Comparison of ENCODE assay signal across 8 mouse cellular contexts in genomic region chr19:37433895-37434262, GRCm38 (mm10). TPM values are rescaled to one million over a fixed set of nuclear protein-coding genes. Genes with fewer than 3 reads are reported as not detected.
DNase-seq lines count a peak whose midpoint lies in the region; ATAC-seq and TF ChIP-seq lines count a peak whose summit lies in the region.

No protein-coding gene starts in this region.

- no peaks in the 10 kb centered on the region for H3K36me3 ChIP-seq in hindbrain, embryonic 13.5 days
- H3K36me3 ChIP-seq in liver, embryonic 11.5 days (ENCODE audit: control insufficient read depth, insufficient read depth, low read length) = no peaks in the 10 kb centered on the region
- no peaks in the 10 kb centered on the region for H3K36me3 ChIP-seq in neural tube, embryonic 12.5 days

- no peaks in the 10 kb centered on the region for H3K9me3 ChIP-seq in hindbrain, embryonic 13.5 days
- H3K9me3 ChIP-seq in liver, embryonic 11.5 days (ENCODE audit: control insufficient read depth, low read length) = no peaks in the 10 kb centered on the region
- H3K9me3 ChIP-seq in neural tube, embryonic 12.5 days = no peaks in the 10 kb centered on the region

- 8% methylated on average over 14 of the region's 14 CpGs for WGBS in lung, adult 2 months
- 2% methylated on average over 14 of the region's 14 CpGs for WGBS in hindbrain, embryonic 13.5 days
- under 1% methylated on average over 14 of the region's 14 CpGs for WGBS in liver, embryonic 11.5 days
- 2% methylated on average over 14 of the region's 14 CpGs for WGBS in neural tube, embryonic 12.5 days

- DNase-seq in lung, adult 2 months = no peak
- DNase-seq in lung, postnatal 10 days = no peak
- DNase-seq in embryo, embryonic 10 days (ENCODE audit: low spot score) = peak; percentile 58
- no peak for DNase-seq in liver, embryonic 11.5 days (ENCODE audit: low spot score)
- no peak for DNase-seq in right cerebral cortex, postnatal 10 days (ENCODE audit: low spot score in 2 of 2)

- ATAC-seq in hindbrain, embryonic 13.5 days (ENCODE audit: low FRiP score) = 0 out of 2 replicates have a peak, but pooled peaks have one; percentile 6
- ATAC-seq in liver, embryonic 11.5 days (replicated peaks; ENCODE audit: low FRiP score) = peak; percentile 3; the same call in 1 of the 2 replicates
- peak; percentile 45; the same call in 1 of the 2 replicates for ATAC-seq in neural tube, embryonic 12.5 days (ENCODE audit: low FRiP score, low read depth)
- no peak for ATAC-seq in activated CD4-positive, CD25-positive, alpha-beta regulatory T cell, adult 4 months

- H3K9ac ChIP-seq in hindbrain, embryonic 13.5 days = 0 out of 2 replicates have a peak overlapping the region, but pooled peaks have one; percentile 53
- H3K9ac ChIP-seq in liver, embryonic 11.5 days (ENCODE audit: low read depth, low read length) = no peak overlapping the region
- no peak overlapping the region for H3K9ac ChIP-seq in neural tube, embryonic 12.5 days

- peak overlapping the region; percentile 58 for H3K4me2 ChIP-seq in hindbrain, embryonic 13.5 days
- peak overlapping the region; percentile 90 for H3K4me2 ChIP-seq in liver, embryonic 11.5 days
- peak overlapping the region; percentile 64 for H3K4me2 ChIP-seq in neural tube, embryonic 12.5 days (replicated peaks)

- no peak for TF ChIP-seq POLR2A in lung, adult 2 months (IDR thresholded peaks at IDR 0.05; ENCODE audit: borderline replicate concordance, extremely low read depth, low read depth, low read length)

- H3K27me3 ChIP-seq in hindbrain, embryonic 13.5 days = peaks cover 88% of the 10 kb centered on the region
- H3K27me3 ChIP-seq in liver, embryonic 11.5 days (replicated peaks; ENCODE audit: control insufficient read depth, insufficient read depth, low read length) = peaks cover 60% of the 10 kb centered on the region
- peaks cover 82% of the 10 kb centered on the region for H3K27me3 ChIP-seq in neural tube, embryonic 12.5 days (replicated peaks)

- no peak overlapping the region for H3K27ac ChIP-seq in hindbrain, embryonic 13.5 days
- H3K27ac ChIP-seq in liver, embryonic 11.5 days (ENCODE audit: low read depth, low read length) = no peak overlapping the region; the same call in 1 of the 2 replicates
- no peak overlapping the region for H3K27ac ChIP-seq in neural tube, embryonic 12.5 days

- no peaks in the 10 kb centered on the region; the same call in 1 of the 2 replicates for H3K4me1 ChIP-seq in lung, adult 2 months (ENCODE audit: control insufficient read depth, insufficient read depth, low read length)
- H3K4me1 ChIP-seq in hindbrain, embryonic 13.5 days (replicated peaks) = peaks cover 19% of the 10 kb centered on the region
- peaks cover 13% of the 10 kb centered on the region for H3K4me1 ChIP-seq in liver, embryonic 11.5 days (replicated peaks; ENCODE audit: control insufficient read depth, insufficient read depth, low read length)
- H3K4me1 ChIP-seq in neural tube, embryonic 12.5 days = peaks cover 16% of the 10 kb centered on the region

- TF ChIP-seq CTCF in lung, adult 2 months (IDR thresholded peaks at IDR 0.05; ENCODE audit: insufficient read depth, low read length) = no peak

- peak overlapping the region; percentile 80 for H3K4me3 ChIP-seq in lung, adult 2 months (replicated peaks; ENCODE audit: extremely low read depth, low read depth, low read length)
- peak overlapping the region; percentile 41 for H3K4me3 ChIP-seq in hindbrain, embryonic 13.5 days
- peak overlapping the region; percentile 78 for H3K4me3 ChIP-seq in liver, embryonic 11.5 days (ENCODE audit: low read depth, low read length)
- H3K4me3 ChIP-seq in neural tube, embryonic 12.5 days = peak overlapping the region; percentile 39; the same call in 1 of the 2 replicates

RNA-seq across cellular contexts. Expression of gene Hhex, which starts 0.7 kb away (rescaled TPM):
- 20.0 and 28.6 TPM in 2 replicates for polyA plus RNA-seq in lung, adult 2 months (2012; rRNA removed)
- polyA plus RNA-seq in hindbrain, embryonic 13.5 days (2015; fragmentation: Nextera tagmentation; extraction: Ambion mirVana) = 6.7 and 7.2 TPM in 2 replicates
- 46.6 and 47.6 TPM in 2 replicates for polyA plus RNA-seq in liver, embryonic 11.5 days (2014; fragmentation: Nextera tagmentation; extraction: Ambion mirVana)
- 8.2 and 8.3 TPM in 2 replicates for polyA plus RNA-seq in neural tube, embryonic 12.5 days (2016; fragmentation: Nextera tagmentation; extraction: Ambion mirVana)
- polyA plus RNA-seq in activated CD4-positive, CD25-positive, alpha-beta regulatory T cell, adult 4 months (2017; shearing (Covaris generic)) = 1 to 10 TPM in 1 of 2 experiments, not detected in 1; 1.1 TPM

RNA-seq across cellular contexts. Expression of gene Kif11, which starts 57.7 kb away (rescaled TPM):
- polyA plus RNA-seq in lung, adult 2 months (2012; rRNA removed) = 0.31 and 0.80 TPM in 2 replicates
- 13.5 and 14.3 TPM in 2 replicates for polyA plus RNA-seq in hindbrain, embryonic 13.5 days (2015; fragmentation: Nextera tagmentation; extraction: Ambion mirVana)
- 77.0 and 85.7 TPM in 2 replicates for polyA plus RNA-seq in liver, embryonic 11.5 days (2014; fragmentation: Nextera tagmentation; extraction: Ambion mirVana)
- polyA plus RNA-seq in neural tube, embryonic 12.5 days (2016; fragmentation: Nextera tagmentation; extraction: Ambion mirVana) = 47.8 and 47.9 TPM in 2 replicates
- polyA plus RNA-seq in activated CD4-positive, CD25-positive, alpha-beta regulatory T cell, adult 4 months (2017; shearing (Covaris generic)) = 10 to 100 TPM; 16.6 to 21.3 TPM
